Mouse (Mus musculus) CD4-positive naive resting alpha-beta T cell, adult 76 days (primary cell): ENCODE measurements around the gene Zfp512. TPM values are rescaled to one million over a fixed set of nuclear protein-coding genes. Genes with fewer than 3 reads are reported as not detected.

Experiments
- total RNA-seq: library from RNA; stranded (reverse); gene quantifications from one replicate; pipeline ENCODE4 v1.2.4, GENCODE M21; 2023

Gene Zfp512
- total RNA-seq = 40.9 TPM

GRCm38 (mm10) chr5:31451878-31452561, at the start of gene Zfp512:
Gene Zfp512, plus strand, starts transcription at chr5:31452431.

GRCm38 (mm10) chr5:31485440-31485839, 33.2 kb downstream of the Zfp512 start, which contains the start of gene 4930548H24Rik:
Gene 4930548H24Rik, plus strand, starts transcription at chr5:31485740.

GRCm38 (mm10) chr5:31494513-31495297, 42.5 kb downstream of the Zfp512 start, which contains the start of gene Gpn1:
Gene Gpn1, plus strand, starts transcription at chr5:31494741.

GRCm38 (mm10) chr5:31526354-31527116, 74.3 kb downstream of the Zfp512 start, which contains the start of gene Slc4a1ap:
Gene Slc4a1ap, plus strand, starts transcription at chr5:31526995.

GRCm38 (mm10) chr5:31527707-31528106, 75.5 kb downstream of the Zfp512 start, which contains the start of gene Supt7l:
Gene Supt7l, minus strand, starts transcription at chr5:31527807.

Other genes with a start within 250 kb of the Zfp512 start
- gene Ppm1g, start 231.7 kb upstream of the Zfp512 start, total RNA-seq = 128 TPM
- 190 TPM for gene Nrbp1, start 211.6 kb upstream of the Zfp512 start, total RNA-seq
- gene Gm9970, start 211.2 kb upstream of the Zfp512 start, total RNA-seq = not detected
- 20.0 TPM for gene Krtcap3, start 200.7 kb upstream of the Zfp512 start, total RNA-seq
- 15.1 TPM for gene Ift172, start 161.3 kb upstream of the Zfp512 start, total RNA-seq
- not detected for gene Fndc4, start 156.4 kb upstream of the Zfp512 start, total RNA-seq
- gene Gckr, start 155.0 kb upstream of the Zfp512 start, total RNA-seq = not detected
- 0.21 TPM for gene 4930548H24Rik, start 33.3 kb downstream of the Zfp512 start, total RNA-seq
- gene Gpn1, start 42.3 kb downstream of the Zfp512 start, total RNA-seq = 41.3 TPM
- gene Slc4a1ap, start 74.6 kb downstream of the Zfp512 start, total RNA-seq = 83.0 TPM
- 30.8 TPM for gene Supt7l, start 75.4 kb downstream of the Zfp512 start, total RNA-seq
- 108 TPM for gene Mrpl33, start 144.5 kb downstream of the Zfp512 start, total RNA-seq
- 9.4 TPM for gene Rbks, start 245.2 kb downstream of the Zfp512 start, total RNA-seq
- gene Babam2, start 245.3 kb downstream of the Zfp512 start, total RNA-seq = 52.1 TPM